Mouse (Mus musculus): ENCODE measurements around the gene Got2.
"Not testable (repeated sequence)": the region's sequence is repeated elsewhere in the genome, so short reads cannot be mapped to it uniquely, and the experiment has no call there.

Gene Got2

GRCm38 (mm10) chr8:95864851-95865250 lies 23.5 kb downstream of the Got2 start:
- not testable (repeated sequence) for DNase-seq

- DNase-seq = not testable (repeated sequence)
These were observed 24.4 kb downstream of the Got2 start for GRCm38 (mm10) chr8:95863761-95864440.

GRCm38 (mm10) chr8:95854174-95854573 lies 34.2 kb downstream of the Got2 start:
- no peak for DNase-seq

- peak; percentile 63 to 74 for DNase-seq
These were observed 35.1 kb downstream of the Got2 start, which contains the start of gene Slc38a7 for GRCm38 (mm10) chr8:95853102-95853843. Slc38a7 (minus strand) TSS chr8:95853539.

- no peak for DNase-seq
These were observed 36.1 kb downstream of the Got2 start for GRCm38 (mm10) chr8:95852290-95852689.

- no peak for DNase-seq
These were observed 38.0 kb downstream of the Got2 start for GRCm38 (mm10) chr8:95850326-95850725.

GRCm38 (mm10) chr8:95848734-95849464 lies 39.4 kb downstream of the Got2 start:
- no peak for DNase-seq

GRCm38 (mm10) chr8:95848061-95848551 lies 40.2 kb downstream of the Got2 start:
- DNase-seq = no peak

- no peak for DNase-seq
These were observed 43.3 kb downstream of the Got2 start for GRCm38 (mm10) chr8:95845026-95845425.

GRCm38 (mm10) chr8:95843968-95844367 lies 44.4 kb downstream of the Got2 start:
- no peak for DNase-seq

GRCm38 (mm10) chr8:95841436-95841835 lies 46.9 kb downstream of the Got2 start:
- DNase-seq = no peak

- no peak for DNase-seq
These were observed 49.1 kb downstream of the Got2 start for GRCm38 (mm10) chr8:95839289-95839688.

GRCm38 (mm10) chr8:95837266-95837665 lies 51.1 kb downstream of the Got2 start:
- DNase-seq = no peak

GRCm38 (mm10) chr8:95835891-95836290 lies 52.5 kb downstream of the Got2 start:
- no peak for DNase-seq

GRCm38 (mm10) chr8:95833435-95833984 lies 54.8 kb downstream of the Got2 start:
- DNase-seq = no peak

GRCm38 (mm10) chr8:95832603-95833434 lies 55.5 kb downstream of the Got2 start:
- peak; percentile 82 to 90 for DNase-seq

GRCm38 (mm10) chr8:95830144-95830543 lies 58.2 kb downstream of the Got2 start:
- DNase-seq = no peak

- not testable (repeated sequence) for DNase-seq
These were observed 63.2 kb downstream of the Got2 start, which contains the start of gene Sap18b for GRCm38 (mm10) chr8:95825162-95825561. Sap18b (plus strand) TSS chr8:95825346.

GRCm38 (mm10) chr8:95822699-95823098 lies 65.6 kb downstream of the Got2 start:
- no peak for DNase-seq

- no peak for DNase-seq
These were observed 66.3 kb downstream of the Got2 start for GRCm38 (mm10) chr8:95822096-95822495.

GRCm38 (mm10) chr8:95821266-95821665 lies 67.1 kb downstream of the Got2 start:
- no peak for DNase-seq

- no peak for DNase-seq
These were observed 70.1 kb downstream of the Got2 start for GRCm38 (mm10) chr8:95818211-95818610.
